Mouse (Mus musculus): ENCODE measurements at regions not wholly inside any gene's neighbourhood (a gene's known extent, or its start where the extent isn't known, plus 50 kb on each side); places are given as distances from the start of the nearest gene placed in this dataset.

GRCm38 (mm10) chr3:20985682-20986376 is 618.9 kb upstream of the Agtr1b start:
- no peaks in the 10 kb centered on the region for H3K9me3 ChIP-seq (ENCODE audit: control insufficient read depth, low read length)
- no peak overlapping the region for H3K4me3 ChIP-seq (ENCODE audit: low read length)
- no peaks in the 10 kb centered on the region for H3K36me3 ChIP-seq (ENCODE audit: control insufficient read depth, insufficient read depth, low read length)
- no peaks in the 10 kb centered on the region for H3K27me3 ChIP-seq (ENCODE audit: control insufficient read depth, insufficient read depth, low read length)
- H3K4me1 ChIP-seq (ENCODE audit: control insufficient read depth, insufficient read depth, low read length) = no peaks in the 10 kb centered on the region
- no peak overlapping the region for H3K27ac ChIP-seq (ENCODE audit: low read depth, low read length)
- no peak overlapping the region for H3K4me2 ChIP-seq (replicated peaks; ENCODE audit: low read depth, low read length)
- no peak for ATAC-seq (ENCODE audit: low FRiP score, low TSS enrichment)
- no peak overlapping the region for H3K9ac ChIP-seq (ENCODE audit: low read depth, low read length)
- WGBS = 63% methylated on average over 4 of the region's 4 CpGs

- 0 out of 2 replicates have a peak, but pooled peaks have one; percentile 9 for ATAC-seq (ENCODE audit: low FRiP score, low TSS enrichment)
- Histone ChIP-seq H3K9ac (ENCODE audit: low read depth, low read length) (no peak overlapping the region), H3K27ac (ENCODE audit: low read depth, low read length) (no peak overlapping the region), H3K9me3 (ENCODE audit: control insufficient read depth, low read length) (no peaks in the 10 kb centered on the region), H3K4me2 (replicated peaks; ENCODE audit: low read depth, low read length) (no peak overlapping the region), H3K27me3 (ENCODE audit: control insufficient read depth, insufficient read depth, low read length) (no peaks in the 10 kb centered on the region), H3K4me3 (ENCODE audit: low read length) (no peak overlapping the region), H3K4me1 (ENCODE audit: control insufficient read depth, insufficient read depth, low read length) (no peaks in the 10 kb centered on the region), H3K36me3 (ENCODE audit: control insufficient read depth, insufficient read depth, low read length) (no peaks in the 10 kb centered on the region)
- 46% methylated on average over 1 of the region's 1 CpGs for WGBS
These were observed 617.2 kb upstream of the Agtr1b start for GRCm38 (mm10) chr3:20984146-20984545.

- Histone ChIP-seq H3K4me1 (ENCODE audit: control insufficient read depth, insufficient read depth, low read length) (no peaks in the 10 kb centered on the region), H3K9me3 (ENCODE audit: control insufficient read depth, low read length) (no peaks in the 10 kb centered on the region), H3K4me3 (ENCODE audit: low read length) (no peak overlapping the region), H3K4me2 (replicated peaks; ENCODE audit: low read depth, low read length) (no peak overlapping the region), H3K27me3 (ENCODE audit: control insufficient read depth, insufficient read depth, low read length) (no peaks in the 10 kb centered on the region), H3K27ac (ENCODE audit: low read depth, low read length) (no peak overlapping the region), H3K9ac (ENCODE audit: low read depth, low read length) (no peak overlapping the region), H3K36me3 (ENCODE audit: control insufficient read depth, insufficient read depth, low read length) (no peaks in the 10 kb centered on the region)
- ATAC-seq (ENCODE audit: low FRiP score, low TSS enrichment) = no peak
- WGBS = 83% methylated on average over 1 of the region's 1 CpGs
These were observed 606.1 kb upstream of the Agtr1b start for GRCm38 (mm10) chr3:20973077-20973476.
